Mouse (Mus musculus) midbrain, embryonic 15.5 days (tissue): ENCODE data around the gene Alpk3. TPM values are rescaled to one million over a fixed set of nuclear protein-coding genes. Genes with fewer than 3 reads are reported as not detected.

Source experiments
- ATAC-seq: fragments of 200-750 bp; cut with Nextera tagmentation; replicated peaks from 2 replicates; pipeline ENCODE4 v1.8.0; 2017; ENCODE audit warnings: moderate TSS enrichment
- H3K27ac ChIP-seq: fragments of 300-500 bp; sonication (generic); 2 replicates; pipeline ENCODE4 v1.5.1; 2015; ENCODE audit warnings: mild to moderate bottlenecking, inconsistent platforms
- H3K27me3 ChIP-seq: fragments of 300-500 bp; sonication (generic); replicated peaks from 2 replicates; pipeline ENCODE4 v1.6.1; 2015; ENCODE audit warnings: inconsistent platforms
- H3K36me3 ChIP-seq: fragments of 300-500 bp; sonication (generic); replicated peaks from 2 replicates; pipeline ENCODE4 v1.6.1; 2015; ENCODE audit warnings: inconsistent platforms
- H3K4me1 ChIP-seq: fragments of 300-500 bp; sonication (generic); 2 replicates; pipeline ENCODE4 v1.6.1; 2015; ENCODE audit warnings: inconsistent platforms
- H3K4me2 ChIP-seq: fragments of 300-500 bp; sonication (generic); 2 replicates; pipeline ENCODE4 v1.6.1; 2015; ENCODE audit warnings: inconsistent platforms, mild to moderate bottlenecking, moderate library complexity
- H3K4me3 ChIP-seq: fragments of 300-500 bp; sonication (generic); 2 replicates; pipeline ENCODE4 v1.5.1; 2015; ENCODE audit warnings: mild to moderate bottlenecking, inconsistent platforms
- H3K9ac ChIP-seq: fragments of 300-500 bp; sonication (generic); 2 replicates; pipeline ENCODE4 v1.6.1; 2015; ENCODE audit warnings: mild to moderate bottlenecking, inconsistent platforms
- H3K9me3 ChIP-seq: fragments of 300-500 bp; sonication (generic); 2 replicates; pipeline ENCODE4 v1.6.1; 2016; ENCODE audit warnings: inconsistent platforms
- WGBS: fragments of 180-500 bp; shearing (Covaris S2); methylation state at CpG from one replicate; pipeline ENCODE4 v1.1.7; 2015; ENCODE audit warnings: mixed read lengths; 5-methylcytosine and 5-hydroxymethylcytosine counted together
- polyA plus RNA-seq: library from polyadenylated mRNA; unstranded; fragments of >200 nt; fragmentation: Nextera tagmentation; extraction: Ambion mirVana; gene quantifications from 2 replicates; pipeline ENCODE4 v1.2.1, GENCODE M21; 2015

Gene Alpk3
- polyA plus RNA-seq, 1 experiment from 2014 or later, result 0.10 TPM

DNA sequence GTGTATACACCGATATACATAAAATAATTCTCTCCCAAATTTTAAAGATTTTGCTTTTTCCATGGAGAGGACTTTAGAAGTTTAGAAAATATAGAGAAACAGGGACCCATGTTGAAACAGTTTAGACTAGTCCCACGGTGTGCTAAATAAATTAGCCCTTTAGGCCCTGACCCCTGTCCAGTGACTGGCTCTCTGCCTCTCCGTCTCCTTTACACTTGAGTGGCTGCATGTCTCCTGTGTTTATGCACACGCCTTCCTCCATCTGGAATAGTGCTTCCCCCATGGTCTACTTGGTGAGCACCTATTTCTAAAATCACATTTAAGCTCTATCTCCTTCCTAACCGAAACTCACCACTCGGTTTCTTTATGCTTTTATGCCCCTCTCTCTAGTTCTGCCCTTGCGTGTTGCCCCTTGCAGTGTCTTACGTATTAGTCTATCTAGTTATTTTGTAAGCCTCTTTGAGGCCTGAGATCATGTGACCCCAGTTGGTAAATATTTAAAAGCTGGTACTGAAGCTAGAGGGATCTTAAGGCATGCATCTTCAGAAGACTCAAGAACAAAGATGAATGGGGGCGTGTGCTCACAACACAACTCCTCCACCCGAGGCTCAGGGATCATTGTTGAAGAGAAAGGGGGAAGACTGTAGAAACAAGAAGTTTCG lies 1.6 kb upstream of the Alpk3 start:
- no peaks in the 10 kb centered on the region for H3K4me1 ChIP-seq
- no peak for ATAC-seq
- WGBS, result 87% methylated on average over 11 of the region's 11 CpGs

DNA sequence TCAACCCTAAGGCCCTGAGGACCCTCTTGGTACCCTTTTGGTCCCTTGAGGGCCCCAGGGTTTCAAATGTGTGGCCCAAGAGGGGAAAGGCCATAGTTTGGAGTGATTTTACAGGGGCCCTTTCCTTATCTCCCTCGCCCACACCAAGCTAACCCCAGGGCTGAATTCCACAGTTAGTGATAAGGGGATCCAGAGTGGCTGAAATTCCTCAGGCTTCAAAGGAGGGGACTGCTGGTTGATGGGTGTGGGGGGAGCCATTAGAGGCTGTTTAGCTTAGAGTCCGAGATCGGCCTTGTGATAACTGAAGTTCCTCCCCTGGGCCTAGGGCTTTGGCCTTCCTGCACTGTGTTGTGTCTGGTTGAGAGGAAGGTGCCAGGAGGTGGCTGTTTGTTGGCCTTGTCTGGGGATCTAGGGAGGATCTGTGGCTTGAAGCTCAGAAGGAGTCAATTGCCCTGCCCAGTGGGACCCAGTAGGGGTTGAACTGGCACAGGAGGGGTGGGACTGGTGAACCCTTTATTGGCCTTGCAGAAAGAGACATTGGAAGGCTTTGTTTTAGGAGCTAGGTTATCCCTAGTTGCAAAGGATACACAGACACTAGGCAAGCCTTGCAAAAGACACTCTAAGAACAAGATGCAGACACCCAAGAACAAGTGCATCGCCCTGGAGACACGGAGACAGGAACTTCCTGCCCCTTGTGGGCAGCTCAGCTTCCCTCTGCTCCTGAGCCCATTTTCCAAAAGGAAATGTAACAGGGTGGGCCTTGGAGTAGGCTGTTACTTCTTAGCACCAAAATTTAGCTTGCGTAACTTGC lies 706 bp downstream of the Alpk3 start:
- Histone ChIP-seq H3K4me2 (no peak overlapping the region), H3K36me3 (no peaks in the 10 kb centered on the region), H3K27me3 (no peaks in the 10 kb centered on the region), H3K27ac (no peak overlapping the region), H3K4me3 (no peak overlapping the region), H3K9ac (no peak overlapping the region), H3K9me3 (no peaks in the 10 kb centered on the region), H3K4me1 (no peaks in the 10 kb centered on the region)
- no peak for ATAC-seq
- WGBS, result 85% methylated on average over 6 of the region's 6 CpGs

More for the DNA sequence above, 1.6 kb upstream of the Alpk3 start:
- Histone ChIP-seq H3K4me2 (no peak overlapping the region), H3K36me3 (no peaks in the 10 kb centered on the region), H3K4me3 (no peak overlapping the region), H3K27ac (no peak overlapping the region), H3K9ac (no peak overlapping the region), H3K9me3 (no peaks in the 10 kb centered on the region), H3K27me3 (no peaks in the 10 kb centered on the region)

DNA sequence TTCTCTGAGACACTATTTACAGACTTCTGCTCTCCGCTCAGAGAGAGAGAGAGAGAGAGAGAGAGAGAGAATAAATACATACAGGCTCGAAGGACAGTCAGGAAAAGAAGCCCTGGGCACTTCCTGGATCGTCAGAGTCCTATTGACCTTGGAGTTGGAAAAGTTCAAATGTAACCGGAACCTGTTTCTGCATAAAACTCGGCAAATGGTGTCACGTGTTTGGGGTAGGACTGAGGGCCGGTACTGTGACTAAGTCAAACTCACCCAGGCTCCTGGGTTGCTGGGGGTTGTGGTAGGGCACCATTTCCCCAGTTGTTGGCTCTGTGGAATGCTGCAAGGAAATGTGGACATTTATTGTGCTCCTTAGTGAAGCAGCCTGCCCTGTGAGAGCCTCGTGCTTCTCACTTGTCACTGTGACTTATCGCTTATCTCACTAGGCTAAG lies 1.3 kb downstream of the Alpk3 start:
- Histone ChIP-seq H3K9me3 (no peaks in the 10 kb centered on the region), H3K4me2 (no peak overlapping the region), H3K36me3 (no peaks in the 10 kb centered on the region), H3K4me3 (no peak overlapping the region), H3K27me3 (no peaks in the 10 kb centered on the region), H3K9ac (no peak overlapping the region), H3K4me1 (no peaks in the 10 kb centered on the region), H3K27ac (no peak overlapping the region)
- WGBS, result 82% methylated on average over 9 of the region's 9 CpGs
- ATAC-seq, result no peak

- no peaks in the 10 kb centered on the region for H3K27me3 ChIP-seq
- no peaks in the 10 kb centered on the region for H3K4me1 ChIP-seq
- no peak overlapping the region for H3K9ac ChIP-seq
- H3K4me2 ChIP-seq, result no peak overlapping the region
- H3K9me3 ChIP-seq, result no peaks in the 10 kb centered on the region
- 76% methylated on average over 5 of the region's 5 CpGs for WGBS
- H3K4me3 ChIP-seq, result no peak overlapping the region
- ATAC-seq, result no peak
- no peak overlapping the region for H3K27ac ChIP-seq
- H3K36me3 ChIP-seq, result no peaks in the 10 kb centered on the region
Measured at GRCm38 (mm10) chr7:81059388-81059787, 2.0 kb downstream of the Alpk3 start.

- no peak overlapping the region for H3K4me3 ChIP-seq
- H3K4me2 ChIP-seq, result no peak overlapping the region
- WGBS, result 77% methylated on average over 2 of the region's 2 CpGs
- H3K36me3 ChIP-seq, result no peaks in the 10 kb centered on the region
- no peak overlapping the region for H3K27ac ChIP-seq
- no peaks in the 10 kb centered on the region for H3K4me1 ChIP-seq
- H3K9me3 ChIP-seq, result no peaks in the 10 kb centered on the region
- H3K27me3 ChIP-seq, result no peaks in the 10 kb centered on the region
- ATAC-seq, result no peak
- no peak overlapping the region for H3K9ac ChIP-seq
Measured at GRCm38 (mm10) chr7:81060908-81061307, 3.5 kb downstream of the Alpk3 start.

DNA sequence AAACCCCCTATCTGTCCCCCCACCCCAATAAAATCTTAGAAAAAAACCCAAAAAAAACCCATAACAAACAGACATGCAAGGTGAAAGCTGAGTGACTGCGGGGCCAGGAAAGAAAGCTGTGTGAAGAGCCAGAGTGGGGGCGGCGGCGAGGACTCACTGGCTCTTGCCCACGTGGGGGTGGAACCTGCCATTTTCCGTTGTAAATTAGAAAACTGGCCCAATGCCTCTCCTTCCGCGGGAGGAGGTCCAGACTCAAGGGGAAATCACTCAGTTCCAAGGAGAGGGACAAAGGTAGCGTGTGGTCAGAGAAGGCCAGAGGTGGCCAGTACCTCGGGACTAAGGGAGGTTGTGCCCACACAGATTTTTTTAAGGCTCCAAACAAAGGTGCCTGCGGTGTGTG lies 4.5 kb downstream of the Alpk3 start:
- Histone ChIP-seq H3K27ac (no peak overlapping the region), H3K4me3 (no peak overlapping the region), H3K27me3 (no peaks in the 10 kb centered on the region), H3K4me2 (no peak overlapping the region), H3K36me3 (no peaks in the 10 kb centered on the region), H3K4me1 (no peaks in the 10 kb centered on the region), H3K9ac (no peak overlapping the region), H3K9me3 (no peaks in the 10 kb centered on the region)
- WGBS, result 86% methylated on average over 11 of the region's 11 CpGs
- no peak for ATAC-seq

- Histone ChIP-seq H3K4me3 (no peak overlapping the region), H3K27ac (no peak overlapping the region), H3K9me3 (no peaks in the 10 kb centered on the region), H3K4me2 (no peak overlapping the region), H3K9ac (no peak overlapping the region), H3K27me3 (no peaks in the 10 kb centered on the region), H3K4me1 (no peaks in the 10 kb centered on the region), H3K36me3 (no peaks in the 10 kb centered on the region)
- no peak for ATAC-seq
- 66% methylated on average over 9 of the region's 9 CpGs for WGBS
Measured at GRCm38 (mm10) chr7:81063332-81063731, 5.9 kb downstream of the Alpk3 start.

DNA sequence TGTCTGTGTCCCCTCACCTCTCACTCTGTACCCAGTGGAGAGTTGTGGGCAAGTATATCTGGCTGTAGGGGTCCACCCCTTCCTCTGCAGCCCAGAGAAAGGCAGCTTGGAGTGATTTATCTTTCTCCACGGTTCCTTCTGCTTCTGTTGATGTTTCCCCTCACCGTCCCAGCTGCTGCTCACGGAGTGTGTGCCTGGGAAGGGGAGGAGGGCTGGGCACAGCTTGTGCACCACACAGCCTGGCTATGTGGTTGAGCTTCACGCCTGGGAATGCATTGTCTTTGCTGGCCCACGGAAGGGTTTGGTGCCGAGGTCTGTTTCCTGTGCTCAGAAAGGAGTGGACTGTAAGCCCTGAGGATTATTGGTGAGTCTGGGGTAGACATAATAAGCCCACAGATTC lies 9.3 kb downstream of the Alpk3 start:
- Histone ChIP-seq H3K4me2 (no peak overlapping the region), H3K4me1 (no peaks in the 10 kb centered on the region), H3K9me3 (no peaks in the 10 kb centered on the region), H3K27ac (no peak overlapping the region), H3K27me3 (no peaks in the 10 kb centered on the region), H3K4me3 (no peak overlapping the region), H3K9ac (no peak overlapping the region), H3K36me3 (no peaks in the 10 kb centered on the region)
- ATAC-seq, result no peak
- 62% methylated on average over 6 of the region's 6 CpGs for WGBS

DNA sequence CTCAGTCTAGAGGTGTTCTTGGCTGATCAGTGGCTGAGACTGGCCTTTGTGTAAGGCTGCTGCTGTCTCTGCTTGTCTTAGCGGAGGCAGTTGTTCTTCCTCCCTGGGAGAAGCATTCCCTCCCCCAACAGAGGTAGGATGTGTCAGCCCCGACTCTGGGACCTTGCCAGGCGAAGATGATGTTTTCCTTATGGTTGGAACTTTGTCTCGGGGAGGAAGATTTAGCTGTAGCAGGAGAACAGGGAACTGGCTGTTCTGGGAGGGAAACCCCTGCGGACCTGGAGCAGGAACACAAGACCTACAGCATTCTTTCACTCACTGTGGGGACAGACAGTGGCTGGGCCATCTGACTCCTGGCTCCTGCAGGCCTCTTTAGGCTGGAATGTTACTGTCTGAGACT lies 15.1 kb downstream of the Alpk3 start:
- H3K4me1 ChIP-seq, result no peaks in the 10 kb centered on the region
- no peaks in the 10 kb centered on the region for H3K36me3 ChIP-seq
- H3K4me3 ChIP-seq, result no peak overlapping the region
- no peak overlapping the region for H3K9ac ChIP-seq
- no peak overlapping the region for H3K4me2 ChIP-seq
- no peak for ATAC-seq
- 60% methylated on average over 5 of the region's 5 CpGs for WGBS
- H3K27ac ChIP-seq, result no peak overlapping the region
- H3K9me3 ChIP-seq, result no peaks in the 10 kb centered on the region
- no peaks in the 10 kb centered on the region for H3K27me3 ChIP-seq

- no peak overlapping the region for H3K27ac ChIP-seq
- no peak overlapping the region for H3K4me2 ChIP-seq
- H3K27me3 ChIP-seq, result no peaks in the 10 kb centered on the region
- ATAC-seq, result no peak
- 81% methylated on average over 5 of the region's 5 CpGs for WGBS
- H3K4me1 ChIP-seq, result no peaks in the 10 kb centered on the region
- no peak overlapping the region for H3K4me3 ChIP-seq
- H3K9ac ChIP-seq, result no peak overlapping the region
- no peaks in the 10 kb centered on the region for H3K9me3 ChIP-seq
- H3K36me3 ChIP-seq, result no peaks in the 10 kb centered on the region
Measured at GRCm38 (mm10) chr7:81073273-81073672, 15.9 kb downstream of the Alpk3 start.

GRCm38 (mm10) chr7:81074546-81074945 lies 17.1 kb downstream of the Alpk3 start:
- 74% methylated on average over 9 of the region's 9 CpGs for WGBS
- Histone ChIP-seq H3K27ac (no peak overlapping the region), H3K4me1 (no peaks in the 10 kb centered on the region), H3K4me2 (no peak overlapping the region), H3K4me3 (no peak overlapping the region), H3K27me3 (no peaks in the 10 kb centered on the region), H3K9ac (no peak overlapping the region), H3K9me3 (no peaks in the 10 kb centered on the region), H3K36me3 (no peaks in the 10 kb centered on the region)
- no peak for ATAC-seq

GRCm38 (mm10) chr7:81075299-81075698 lies 17.9 kb downstream of the Alpk3 start:
- WGBS, result 72% methylated on average over 7 of the region's 7 CpGs
- Histone ChIP-seq H3K4me2 (no peak overlapping the region), H3K4me1 (no peaks in the 10 kb centered on the region), H3K27me3 (no peaks in the 10 kb centered on the region), H3K9me3 (no peaks in the 10 kb centered on the region), H3K9ac (no peak overlapping the region), H3K27ac (no peak overlapping the region), H3K4me3 (no peak overlapping the region), H3K36me3 (no peaks in the 10 kb centered on the region)
- ATAC-seq, result no peak

GRCm38 (mm10) chr7:81075732-81076131 lies 18.3 kb downstream of the Alpk3 start:
- 88% methylated on average over 5 of the region's 5 CpGs for WGBS
- Histone ChIP-seq H3K4me2 (no peak overlapping the region), H3K27ac (no peak overlapping the region)

More at GRCm38 (mm10) chr7:81075732-81076131, 18.3 kb downstream of the Alpk3 start:
- Histone ChIP-seq H3K4me1 (no peaks in the 10 kb centered on the region), H3K36me3 (no peaks in the 10 kb centered on the region), H3K9me3 (no peaks in the 10 kb centered on the region), H3K9ac (no peak overlapping the region), H3K27me3 (no peaks in the 10 kb centered on the region), H3K4me3 (no peak overlapping the region)
- no peak for ATAC-seq
